Mouse (Mus musculus): ENCODE results near the gene Mvk.

The Mvk gene

GRCm38 (mm10) chr5:114456995-114457605 lies 13.0 kb downstream of the Mvk start:
- DNase-seq (ENCODE audit: low spot score in 2 of 2) = no peak

DNA sequence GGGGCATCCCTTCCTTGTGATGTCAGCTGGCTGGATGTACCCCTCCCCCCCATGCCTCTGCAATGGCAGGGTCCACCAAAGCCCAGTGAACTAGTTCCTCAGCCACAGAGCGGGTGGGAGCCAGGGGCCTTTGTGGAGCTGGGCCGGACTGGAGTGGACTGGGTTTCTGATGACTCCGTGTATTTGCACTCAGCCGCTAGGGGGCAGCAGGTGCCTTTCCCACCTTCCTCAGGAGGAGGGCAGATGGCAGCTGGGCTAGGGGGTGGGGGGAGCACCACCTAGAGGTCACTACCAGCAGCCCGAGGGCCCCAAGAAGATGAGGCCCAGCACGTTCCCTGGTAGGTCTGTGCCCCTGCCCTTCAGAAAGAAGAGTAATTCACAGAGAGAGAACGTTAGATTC lies 17.2 kb downstream of the Mvk start:
- peak; percentile 33 to 74 for DNase-seq (ENCODE audit: low spot score in 2 of 2)

DNA sequence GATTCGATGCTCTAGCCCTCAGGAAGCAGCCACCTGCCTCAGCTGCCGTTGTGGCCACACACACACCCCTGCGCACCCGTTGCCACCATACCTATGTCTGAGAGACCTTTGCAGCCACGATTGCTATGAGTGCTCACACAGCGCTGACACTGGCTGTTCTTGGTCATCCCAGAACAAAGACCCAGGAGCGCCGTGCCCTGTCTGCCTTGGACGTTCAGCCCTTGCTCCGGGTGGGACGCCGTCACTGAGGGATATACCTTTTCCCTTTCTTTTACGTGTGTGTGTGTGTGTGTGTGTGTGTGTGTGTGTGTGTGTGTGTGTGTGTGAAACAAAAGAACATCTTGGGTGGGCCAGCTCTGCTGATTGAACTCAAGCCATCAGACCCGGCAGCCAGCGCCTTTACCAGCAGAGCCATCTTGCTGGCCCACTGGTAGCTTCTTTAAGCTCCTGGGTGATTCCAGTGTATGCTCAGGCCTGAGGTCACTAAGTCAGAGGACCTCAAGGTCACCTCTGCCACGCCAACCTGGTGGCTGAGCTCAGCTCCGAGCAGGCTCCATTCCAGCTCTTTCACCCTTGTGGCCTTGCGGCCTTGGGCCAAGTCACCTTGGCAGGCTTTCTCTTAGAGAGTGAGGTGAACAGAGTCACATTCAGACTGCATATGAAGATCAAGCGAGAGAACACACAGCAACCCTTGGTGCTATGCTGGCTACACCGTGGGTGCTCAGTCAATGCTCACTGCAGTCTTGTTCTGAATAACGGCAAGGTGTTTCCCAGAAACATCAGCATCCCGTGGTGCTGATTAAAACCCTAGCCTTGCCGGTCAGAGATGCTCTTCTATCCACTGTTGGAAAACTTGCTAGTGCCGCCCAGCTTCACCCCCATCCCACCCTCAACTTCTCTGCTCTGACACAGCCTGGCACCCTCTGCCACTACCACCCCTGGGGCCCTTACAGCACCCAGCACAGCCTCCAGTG lies 18.3 kb downstream of the Mvk start:
- DNase-seq (ENCODE audit: low spot score in 2 of 2) = no peak

GRCm38 (mm10) chr5:114464561-114464960 lies 20.5 kb downstream of the Mvk start:
- DNase-seq (ENCODE audit: low spot score in 2 of 2) = no peak

DNA sequence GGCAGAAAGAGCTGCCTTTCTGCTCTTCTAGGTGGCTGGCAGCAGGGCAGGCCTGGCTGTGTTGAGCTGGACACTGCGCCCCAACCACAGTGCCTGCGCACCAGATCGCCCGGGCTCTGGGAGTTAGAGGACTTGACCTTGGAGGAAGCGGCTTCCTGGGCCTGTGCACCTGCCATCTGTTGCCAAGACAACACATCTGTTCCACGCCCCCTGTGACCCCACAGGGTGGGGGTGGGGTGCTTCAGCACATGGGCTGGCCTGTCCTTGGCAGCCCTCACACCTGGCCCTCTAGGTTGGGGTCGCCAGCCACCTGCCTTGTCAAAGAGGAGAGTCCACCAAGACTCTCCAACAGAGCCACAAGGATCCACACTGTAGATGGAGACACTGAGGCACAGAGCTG lies 21.6 kb downstream of the Mvk start:
- no peak for DNase-seq (ENCODE audit: low spot score in 2 of 2)

GRCm38 (mm10) chr5:114467019-114467418 lies 22.9 kb downstream of the Mvk start:
- no peak for DNase-seq (ENCODE audit: low spot score in 2 of 2)

GRCm38 (mm10) chr5:114467430-114467829 lies 23.4 kb downstream of the Mvk start:
- no peak for DNase-seq (ENCODE audit: low spot score in 2 of 2)

DNA sequence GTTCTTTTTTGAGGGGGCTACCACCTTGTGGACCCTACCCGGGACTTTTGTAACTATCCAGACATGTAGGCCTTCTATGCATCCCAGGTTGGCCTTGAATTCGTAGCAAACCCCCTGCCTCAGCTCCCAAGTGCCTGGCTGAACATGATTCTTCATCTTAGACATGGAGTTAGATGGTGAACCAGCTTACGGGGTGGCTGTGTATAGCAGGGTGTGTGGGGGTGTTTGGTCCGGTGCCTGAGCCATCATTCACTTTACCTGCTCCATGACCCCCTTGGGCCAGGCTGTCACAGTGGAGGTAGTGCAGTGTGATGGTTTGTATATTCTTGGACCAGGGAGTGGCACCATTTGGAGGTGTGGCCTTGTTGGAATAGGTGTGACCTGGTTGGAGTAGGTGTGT lies 23.9 kb downstream of the Mvk start:
- DNase-seq (ENCODE audit: low spot score in 2 of 2) = no peak

- no peak for DNase-seq (ENCODE audit: low spot score in 2 of 2)
Observed at GRCm38 (mm10) chr5:114470359-114470758, 26.3 kb downstream of the Mvk start.

- no peak for DNase-seq (ENCODE audit: low spot score in 2 of 2)
Observed at GRCm38 (mm10) chr5:114474741-114475491, 30.8 kb downstream of the Mvk start.

DNA sequence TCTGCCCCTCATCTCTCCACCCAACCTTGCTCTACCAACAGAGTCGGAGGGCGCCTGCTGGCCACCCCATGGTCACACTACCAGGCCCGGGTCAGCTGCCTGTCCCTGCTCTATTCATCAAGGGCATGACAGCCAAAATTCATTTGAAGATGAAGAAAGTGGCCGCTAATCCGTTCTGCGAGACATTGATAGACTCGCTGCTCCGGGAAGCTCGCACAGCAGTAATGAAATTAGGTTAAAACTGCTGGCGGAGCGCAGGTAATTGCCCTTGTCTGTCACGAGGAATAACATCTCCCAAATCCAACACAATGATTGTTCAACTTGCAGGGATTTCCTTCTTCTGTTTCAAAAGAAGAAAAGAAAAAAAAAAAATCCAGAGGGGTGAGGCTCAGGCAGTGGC lies 34.2 kb downstream of the Mvk start:
- DNase-seq (ENCODE audit: low spot score in 2 of 2) = no peak

GRCm38 (mm10) chr5:114482587-114483011 lies 38.5 kb downstream of the Mvk start:
- no peak for DNase-seq (ENCODE audit: low spot score in 2 of 2)

DNA sequence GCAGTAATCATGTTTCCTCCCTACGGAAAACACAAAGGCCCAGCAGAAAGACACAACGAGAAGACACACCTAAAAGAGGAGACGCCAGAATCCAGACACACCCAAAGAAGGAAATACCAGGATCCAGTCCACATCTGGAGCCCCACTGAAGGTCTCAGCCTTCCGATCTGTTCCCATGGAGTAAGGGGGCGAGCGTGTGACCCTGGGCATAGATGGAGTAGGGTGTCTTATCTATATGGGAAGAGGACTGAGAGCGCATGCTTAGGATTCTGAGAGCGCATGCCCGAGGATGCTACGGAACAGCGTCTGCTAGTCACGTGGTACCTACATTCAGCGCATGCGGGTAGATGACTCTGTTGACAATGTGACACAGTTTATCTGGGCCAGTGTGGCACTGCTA lies 41.6 kb downstream of the Mvk start:
- DNase-seq (ENCODE audit: low spot score in 2 of 2) = no peak

GRCm38 (mm10) chr5:114489570-114489969 lies 45.5 kb downstream of the Mvk start:
- DNase-seq (ENCODE audit: low spot score in 2 of 2) = no peak

- DNase-seq (ENCODE audit: low spot score in 2 of 2) = no peak
Observed at GRCm38 (mm10) chr5:114490241-114490640, 46.2 kb downstream of the Mvk start.

DNA sequence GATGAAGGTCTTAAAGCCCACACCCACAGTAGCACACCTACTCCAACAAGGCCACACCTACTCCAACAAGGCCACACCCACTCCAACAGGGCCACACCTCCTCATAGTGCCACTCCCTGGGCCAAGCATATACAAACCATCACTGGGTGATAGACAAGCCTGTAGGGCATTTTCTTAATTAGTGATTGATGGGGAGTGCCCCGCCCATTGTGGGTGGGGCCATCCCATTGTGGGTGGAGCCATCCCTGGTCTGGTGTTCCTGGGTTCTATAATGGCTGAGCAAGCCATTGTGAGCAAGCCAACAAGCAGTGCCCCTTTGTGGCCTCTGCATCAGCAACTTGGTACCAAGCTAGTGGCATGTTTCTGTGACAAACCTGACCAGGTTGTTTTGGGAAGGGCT lies 50.7 kb downstream of the Mvk start:
- no peak for DNase-seq (ENCODE audit: low spot score in 2 of 2)

- DNase-seq (ENCODE audit: low spot score in 2 of 2) = peak in 1 of 2 experiments; percentile 3
Observed at GRCm38 (mm10) chr5:114501252-114501651, 57.2 kb downstream of the Mvk start.

DNA sequence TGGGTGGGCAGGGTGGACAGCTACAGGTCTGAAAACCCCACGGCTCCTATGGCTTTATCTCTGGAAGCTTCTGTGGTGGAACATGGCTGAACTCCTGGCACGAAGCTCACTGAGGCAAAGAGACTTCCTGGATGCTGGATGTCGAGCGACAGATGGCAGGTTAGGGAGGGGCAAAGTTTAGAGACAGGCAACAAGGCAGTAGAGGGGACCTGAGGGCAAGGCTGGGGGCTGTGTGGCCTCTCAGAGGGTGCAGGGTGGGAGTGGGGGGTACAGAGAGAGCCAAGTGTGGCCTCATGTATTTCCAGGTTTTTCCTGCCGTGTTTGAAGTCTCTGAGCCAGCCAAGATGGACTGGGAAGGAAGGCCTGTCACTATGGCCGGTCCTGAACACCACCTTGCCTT lies 60.8 kb downstream of the Mvk start:
- no peak for DNase-seq (ENCODE audit: low spot score in 2 of 2)

DNA sequence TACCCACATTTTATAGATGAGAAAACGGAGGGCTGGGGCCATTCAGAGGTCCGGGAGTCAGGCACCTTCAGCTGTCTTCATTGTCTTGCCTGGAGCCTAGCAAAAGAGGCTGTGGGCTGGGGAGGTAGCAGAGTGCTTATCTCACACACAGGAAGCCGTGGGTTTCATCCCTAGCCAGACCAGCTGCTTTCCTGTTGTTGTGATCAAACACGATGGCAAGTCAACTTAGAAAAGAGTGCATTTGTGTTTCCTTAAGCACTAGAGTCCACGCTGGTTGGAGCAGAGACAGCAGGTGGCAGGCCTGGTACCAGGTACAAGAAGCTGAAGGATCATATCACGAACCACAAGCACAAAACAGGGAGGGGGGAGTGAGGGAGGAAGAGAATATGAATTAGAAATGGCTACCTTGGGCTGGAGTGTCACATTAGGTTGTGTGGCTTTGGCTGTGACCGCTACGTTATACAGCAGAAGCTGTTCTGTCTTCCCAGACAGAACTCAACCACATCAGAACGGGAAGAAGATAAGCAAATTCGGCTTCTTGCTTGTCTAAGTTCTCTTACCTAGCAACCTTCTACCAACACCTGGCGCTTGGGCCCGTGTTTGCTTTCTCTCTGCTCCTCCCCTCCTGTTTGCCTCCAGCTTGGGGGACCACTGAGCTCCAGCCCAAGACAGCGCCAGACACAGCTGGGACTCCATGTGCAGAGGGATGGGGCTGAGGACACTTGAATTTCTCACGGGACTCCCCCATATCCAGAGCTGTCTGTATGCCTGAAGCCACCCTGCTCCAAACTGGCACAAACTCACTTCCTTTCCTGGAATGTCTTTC lies 61.4 kb downstream of the Mvk start:
- DNase-seq (ENCODE audit: low spot score in 2 of 2) = no peak

- no peak for DNase-seq (ENCODE audit: low spot score in 2 of 2)
Observed at GRCm38 (mm10) chr5:114507394-114507793, 63.3 kb downstream of the Mvk start.

- no peak for DNase-seq (ENCODE audit: low spot score in 2 of 2)
Observed at GRCm38 (mm10) chr5:114507964-114508363, 63.9 kb downstream of the Mvk start.

All from urinary bladder, adult 18-20 months (tissue).